Mouse (Mus musculus) E14TG2a.4 (cell line): Measurements from ENCODE around the gene Fgf4.

Experiments used
- NANOG ChIP-seq: IDR thresholded peaks from 2 replicates; pipeline ENCODE4 v1.6.1; 2014; ENCODE audit warnings: borderline replicate concordance, low read length, mixed read lengths
- POU5F1 ChIP-seq: IDR thresholded peaks from 2 replicates; pipeline ENCODE4 v1.6.1; 2014; ENCODE audit warnings: low read length, borderline replicate concordance

- no peak; the same call in 1 of the 2 replicates for TF ChIP-seq NANOG
- TF ChIP-seq POU5F1 = no peak
Measured at GRCm38 (mm10) chr7:144898506-144898905, 51.3 kb downstream of the Fgf4 start.
